Mouse (Mus musculus): ENCODE data around the gene Cutal. TPM values are rescaled to one million over a fixed set of nuclear protein-coding genes. Genes with fewer than 3 reads are reported as not detected.
"Not testable (repeated sequence)": the region's sequence is repeated elsewhere in the genome, so short reads cannot be mapped to it uniquely, and the experiment has no call there.

Cutal gene
- polyA plus RNA-seq (2012) = 0.03 TPM in 1 of 2 replicates, not detected in the other

- TF ChIP-seq GATA1 (IDR thresholded peaks at IDR 0.05; ENCODE audit: low read length) = no peak
These were observed at the start of gene Cutal for GRCm38 (mm10) chr2:34874271-34874670. Gene Cutal, plus strand, starts transcription at chr2:34874396.

GRCm38 (mm10) chr2:34825827-34826459 is 48.3 kb upstream of the Cutal start, which contains the start of gene Fbxw2:
Gene Fbxw2, minus strand, starts transcription at chr2:34826311.
- no peak for TF ChIP-seq GATA1 (IDR thresholded peaks at IDR 0.05; ENCODE audit: low read length)

- no peak for TF ChIP-seq GATA1 (IDR thresholded peaks at IDR 0.05; ENCODE audit: low read length)
These were observed 47.5 kb upstream of the Cutal start for GRCm38 (mm10) chr2:34826460-34827231.

- TF ChIP-seq GATA1 (IDR thresholded peaks at IDR 0.05; ENCODE audit: low read length) = no peak
These were observed 46.6 kb upstream of the Cutal start for GRCm38 (mm10) chr2:34827591-34827990.

- TF ChIP-seq GATA1 (IDR thresholded peaks at IDR 0.05; ENCODE audit: low read length) = no peak
These were observed 46.2 kb upstream of the Cutal start for GRCm38 (mm10) chr2:34828026-34828425.

GRCm38 (mm10) chr2:34832766-34833457 is 41.3 kb upstream of the Cutal start, which contains the start of gene Gm34653:
Gene Gm34653, plus strand, starts transcription at chr2:34833007.
- not testable (repeated sequence) for TF ChIP-seq GATA1 (IDR thresholded peaks at IDR 0.05; ENCODE audit: low read length)

- TF ChIP-seq GATA1 (IDR thresholded peaks at IDR 0.05; ENCODE audit: low read length) = no peak
These were observed 40.6 kb upstream of the Cutal start for GRCm38 (mm10) chr2:34833624-34834023.

- no peak for TF ChIP-seq GATA1 (IDR thresholded peaks at IDR 0.05; ENCODE audit: low read length)
These were observed 38.5 kb upstream of the Cutal start for GRCm38 (mm10) chr2:34835669-34836068.

- no peak for TF ChIP-seq GATA1 (IDR thresholded peaks at IDR 0.05; ENCODE audit: low read length)
These were observed 32.5 kb upstream of the Cutal start for GRCm38 (mm10) chr2:34841706-34842105.

- TF ChIP-seq GATA1 (IDR thresholded peaks at IDR 0.05; ENCODE audit: low read length) = no peak
These were observed 30.8 kb upstream of the Cutal start for GRCm38 (mm10) chr2:34843211-34843939.

GRCm38 (mm10) chr2:34847702-34848101 is 26.5 kb upstream of the Cutal start:
- no peak for TF ChIP-seq GATA1 (IDR thresholded peaks at IDR 0.05; ENCODE audit: low read length)

- no peak for TF ChIP-seq GATA1 (IDR thresholded peaks at IDR 0.05; ENCODE audit: low read length)
These were observed 18.9 kb upstream of the Cutal start for GRCm38 (mm10) chr2:34855265-34855664.

GRCm38 (mm10) chr2:34857728-34858127 is 16.5 kb upstream of the Cutal start:
- TF ChIP-seq GATA1 (IDR thresholded peaks at IDR 0.05; ENCODE audit: low read length) = no peak

- no peak for TF ChIP-seq GATA1 (IDR thresholded peaks at IDR 0.05; ENCODE audit: low read length)
These were observed 4.5 kb upstream of the Cutal start for GRCm38 (mm10) chr2:34869680-34870079.

Measured in G1E-ER4 (cell line).